Mouse (Mus musculus) E14TG2a.4 (cell line): Measurements from ENCODE around the gene Gm8206.
"Not testable (repeated sequence)": the region's sequence is repeated elsewhere in the genome, so short reads cannot be mapped to it uniquely, and the experiment has no call there.

Experiments
- CTCF ChIP-seq: conservative IDR thresholded peaks from 2 replicates; pipeline ENCODE4 v1.5.1; 2014; ENCODE audit warnings: low read length
- NANOG ChIP-seq: IDR thresholded peaks from 2 replicates; pipeline ENCODE4 v1.6.1; 2014; ENCODE audit warnings: borderline replicate concordance, low read length, mixed read lengths
- POU5F1 ChIP-seq: IDR thresholded peaks from 2 replicates; pipeline ENCODE4 v1.6.1; 2014; ENCODE audit warnings: low read length, borderline replicate concordance

DNA sequence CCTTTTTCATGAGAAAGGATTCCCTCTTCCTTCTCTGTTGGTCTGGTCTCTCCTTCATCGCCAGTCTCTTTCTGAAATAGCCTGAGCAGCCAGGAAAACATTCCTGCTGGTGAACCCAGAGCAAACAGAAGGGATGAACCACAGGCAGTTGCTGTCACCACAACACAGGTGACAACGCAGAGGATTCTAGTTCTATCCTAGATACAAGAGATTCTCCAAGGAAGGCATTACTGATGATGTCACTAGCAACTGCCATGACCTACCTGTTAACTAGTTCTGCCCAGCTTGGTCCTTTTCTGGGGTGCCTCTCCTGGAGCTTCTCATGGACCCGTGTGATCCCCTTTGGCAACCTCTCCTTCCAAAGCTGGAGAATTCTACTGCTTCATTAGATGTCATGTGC is at the start of gene Gm8206:
- not testable (repeated sequence) for TF ChIP-seq CTCF, POU5F1, NANOG
